Mouse (Mus musculus) layer of hippocampus, postnatal 10 days (tissue): ENCODE results near the gene Gpi1. TPM values are rescaled to one million over a fixed set of nuclear protein-coding genes. Genes with fewer than 3 reads are reported as not detected.
"Not testable (repeated sequence)": the region's sequence is repeated elsewhere in the genome, so short reads cannot be mapped to it uniquely, and the experiment has no call there.

Source experiments
- DNase-seq, 2 experiments: peaks; one replicate each; pipeline ENCODE4 v3.0.0; 2021; ENCODE audit warnings: low spot score in 2 of 2
- total RNA-seq, 2 experiments: library from RNA; stranded (reverse); gene quantifications; 2 replicates each; pipeline ENCODE4 v1.2.3; 2021

Gene Gpi1
- total RNA-seq, 2 experiments from 2014 or later: 697 to 748 TPM

- DNase-seq: no peak
These were observed 2.9 kb upstream of the Gpi1 start for GRCm38 (mm10) chr7:34232785-34233725.

- peak; percentile 48 to 61 for DNase-seq
These were observed 435 bp downstream of the Gpi1 start for GRCm38 (mm10) chr7:34229691-34230111.

GRCm38 (mm10) chr7:34229153-34229552, 983 bp downstream of the Gpi1 start:
- no peak for DNase-seq

- DNase-seq: no peak
These were observed 1.5 kb downstream of the Gpi1 start for GRCm38 (mm10) chr7:34228641-34229040.

- DNase-seq: no peak
These were observed 3.3 kb downstream of the Gpi1 start for GRCm38 (mm10) chr7:34226846-34227245.

GRCm38 (mm10) chr7:34226086-34226485, 4.0 kb downstream of the Gpi1 start:
- no peak for DNase-seq

GRCm38 (mm10) chr7:34224308-34224707, 5.8 kb downstream of the Gpi1 start:
- DNase-seq: no peak

- DNase-seq: no peak
These were observed 7.8 kb downstream of the Gpi1 start for GRCm38 (mm10) chr7:34222340-34222739.

- no peak for DNase-seq
These were observed 8.4 kb downstream of the Gpi1 start for GRCm38 (mm10) chr7:34221594-34222250.

GRCm38 (mm10) chr7:34218496-34218895, 11.6 kb downstream of the Gpi1 start:
- DNase-seq: no peak

GRCm38 (mm10) chr7:34216474-34216873, 13.7 kb downstream of the Gpi1 start:
- DNase-seq: no peak

GRCm38 (mm10) chr7:34215481-34215880, 14.7 kb downstream of the Gpi1 start:
- no peak for DNase-seq

- no peak for DNase-seq
These were observed 15.5 kb downstream of the Gpi1 start for GRCm38 (mm10) chr7:34214644-34215043.

GRCm38 (mm10) chr7:34213281-34213680, 16.9 kb downstream of the Gpi1 start:
- DNase-seq: no peak

- no peak for DNase-seq
These were observed 21.9 kb downstream of the Gpi1 start for GRCm38 (mm10) chr7:34208027-34208745.

- DNase-seq: no peak
These were observed 23.8 kb downstream of the Gpi1 start for GRCm38 (mm10) chr7:34206331-34206730.

GRCm38 (mm10) chr7:34202147-34202546, 28.0 kb downstream of the Gpi1 start:
- not testable (repeated sequence) for DNase-seq

- DNase-seq: no peak
These were observed 29.3 kb downstream of the Gpi1 start for GRCm38 (mm10) chr7:34200829-34201228.

GRCm38 (mm10) chr7:34198346-34198745, 31.8 kb downstream of the Gpi1 start:
- peak in 1 of 2 experiments; percentile 42 for DNase-seq

- DNase-seq: peak; percentile 94 to 95
These were observed 33.7 kb downstream of the Gpi1 start, which contains the start of gene Pdcd2l for GRCm38 (mm10) chr7:34196132-34197128. Gene Pdcd2l (minus strand): TSS chr7:34196661.
